Mouse (Mus musculus) mouse trophoblast stem cell (cell line): ENCODE measurements around the gene B3gat3.
"Not testable (repeated sequence)": the region's sequence is repeated elsewhere in the genome, so short reads cannot be mapped to it uniquely, and the experiment has no call there.

Experiments
- in situ Hi-C, 2 experiments: fragments of 300-500 bp; cut with MseI, MboI; formaldehyde crosslinking; loops; 2 replicates in 1 of 2; 3 replicates in 1 of 2; pipeline ENCODE4 v1.15.1; 2025

The B3gat3 gene

GRCm38 (mm10) chr19:8942276-8942964, 22.2 kb downstream of the B3gat3 start:
- in situ Hi-C loops, result no loop called here

GRCm38 (mm10) chr19:8943047-8943446, 22.9 kb downstream of the B3gat3 start:
- in situ Hi-C loops, result no loop called here

- in situ Hi-C loops, result no loop called here
These were observed 23.9 kb downstream of the B3gat3 start for GRCm38 (mm10) chr19:8944062-8944461.

- in situ Hi-C loops, result no loop called here
These were observed 24.6 kb downstream of the B3gat3 start for GRCm38 (mm10) chr19:8944750-8945149.

GRCm38 (mm10) chr19:8945251-8945650, 25.1 kb downstream of the B3gat3 start:
- in situ Hi-C loops, result no loop called here

- in situ Hi-C loops, result no loop called here
These were observed 26.8 kb downstream of the B3gat3 start for GRCm38 (mm10) chr19:8946929-8947328.

GRCm38 (mm10) chr19:8950190-8950589, 30.0 kb downstream of the B3gat3 start:
- in situ Hi-C loops, result no loop called here

- in situ Hi-C loops, result no loop called here
These were observed 32.1 kb downstream of the B3gat3 start for GRCm38 (mm10) chr19:8952241-8952640.

GRCm38 (mm10) chr19:8953135-8954039, 33.2 kb downstream of the B3gat3 start, which contains the start of gene Tut1:
Gene Tut1, plus strand, starts transcription at chr19:8953847.
- in situ Hi-C loops, result no loop called here

- in situ Hi-C loops, result no loop called here
These were observed 34.0 kb downstream of the B3gat3 start for GRCm38 (mm10) chr19:8954171-8954570.

- in situ Hi-C loops, result no loop called here
These were observed 42.1 kb downstream of the B3gat3 start for GRCm38 (mm10) chr19:8962256-8962655.

- in situ Hi-C loops, result no loop called here
These were observed 44.9 kb downstream of the B3gat3 start for GRCm38 (mm10) chr19:8965075-8965474.

GRCm38 (mm10) chr19:8965771-8966170, 45.6 kb downstream of the B3gat3 start:
- in situ Hi-C loops, result no loop called here

- in situ Hi-C loops, result no loop called here
These were observed 46.0 kb downstream of the B3gat3 start for GRCm38 (mm10) chr19:8966198-8966589.

- in situ Hi-C loops, result no loop called here
These were observed 46.6 kb downstream of the B3gat3 start, which contains the start of gene Eef1g for GRCm38 (mm10) chr19:8966590-8967372. Gene Eef1g, plus strand, starts transcription at chr19:8967041.

GRCm38 (mm10) chr19:8967373-8967743, 47.2 kb downstream of the B3gat3 start:
- in situ Hi-C loops, result no loop called here

GRCm38 (mm10) chr19:8967893-8968292, 47.7 kb downstream of the B3gat3 start:
- in situ Hi-C loops, result no loop called here

- in situ Hi-C loops, result not testable (repeated sequence)
These were observed 52.3 kb downstream of the B3gat3 start for GRCm38 (mm10) chr19:8972491-8972890.

- in situ Hi-C loops, result no loop called here
These were observed 54.5 kb downstream of the B3gat3 start for GRCm38 (mm10) chr19:8974638-8975037.

- in situ Hi-C loops, result no loop called here
These were observed 55.3 kb downstream of the B3gat3 start for GRCm38 (mm10) chr19:8975491-8975890.

- in situ Hi-C loops, result no loop called here
These were observed 56.4 kb downstream of the B3gat3 start for GRCm38 (mm10) chr19:8976535-8976934.
